In the genomic region with DNA sequence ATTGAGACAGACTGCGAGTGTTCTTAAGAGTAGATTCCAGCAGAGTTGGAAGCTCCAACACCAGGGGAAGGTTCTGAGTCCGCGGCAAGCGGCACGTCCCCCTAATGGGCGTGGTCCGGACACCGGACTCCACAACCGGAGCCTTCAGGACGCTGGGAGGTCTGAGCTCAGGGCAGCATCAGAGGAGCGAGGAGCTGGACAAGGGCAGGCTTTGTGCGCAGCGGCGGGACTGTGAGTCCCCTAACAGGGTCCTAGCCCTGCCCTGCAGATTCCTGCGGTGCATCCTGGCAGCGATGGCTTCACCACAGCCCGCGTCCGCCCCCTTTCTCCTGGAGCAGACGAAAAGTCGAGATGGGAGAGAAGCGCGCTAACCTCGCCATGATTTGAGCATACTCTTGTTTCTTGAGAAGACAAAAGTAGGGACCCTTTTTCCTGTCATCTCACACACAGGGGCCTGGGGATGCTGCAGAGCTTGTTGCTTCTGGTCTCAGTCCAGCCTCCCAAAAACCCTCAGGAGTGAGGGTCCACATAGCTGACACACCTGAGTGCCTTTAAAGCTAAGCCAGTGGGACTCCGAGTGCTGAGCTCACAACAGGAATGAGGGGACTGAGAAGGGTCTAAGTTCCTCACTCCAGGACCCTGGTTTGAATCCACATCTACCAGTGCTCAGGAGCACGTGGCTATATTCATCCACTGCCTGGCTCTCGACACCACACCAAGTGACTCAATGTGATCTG, we compare ENCODE assay signal across 8 mouse cellular contexts.
DNase-seq lines count a peak whose midpoint lies in the region; ATAC-seq and TF ChIP-seq lines count a peak whose summit lies in the region.

No protein-coding gene starts in this region.

- H3K27me3 ChIP-seq in ES-Bruce4 (ENCODE audit: control insufficient read depth, insufficient read depth, low read length, poor library complexity, severe bottlenecking): no peaks in the 10 kb centered on the region
- H3K27me3 ChIP-seq in embryonic facial prominence, embryonic 11.5 days (ENCODE audit: control insufficient read depth, insufficient read depth, low read length): no peaks in the 10 kb centered on the region
- peaks cover 3% of the 10 kb centered on the region; the same call in 1 of the 2 replicates for H3K27me3 ChIP-seq in hindbrain, embryonic 15.5 days
- H3K27me3 ChIP-seq in midbrain, embryonic 12.5 days: peaks cover 13% of the 10 kb centered on the region

- no peaks in the 10 kb centered on the region for H3K36me3 ChIP-seq in ES-Bruce4 (ENCODE audit: control insufficient read depth, insufficient read depth, low read length, poor library complexity, severe bottlenecking)
- no peaks in the 10 kb centered on the region for H3K36me3 ChIP-seq in embryonic facial prominence, embryonic 11.5 days (replicated peaks; ENCODE audit: control insufficient read depth, insufficient read depth, low read depth, low read length)
- no peaks in the 10 kb centered on the region for H3K36me3 ChIP-seq in hindbrain, embryonic 15.5 days
- no peaks in the 10 kb centered on the region for H3K36me3 ChIP-seq in midbrain, embryonic 12.5 days

- H3K9ac ChIP-seq in ES-Bruce4 (ENCODE audit: low read depth, poor library complexity, severe bottlenecking): no peak overlapping the region
- H3K9ac ChIP-seq in embryonic facial prominence, embryonic 11.5 days (replicated peaks; ENCODE audit: low read length): peak overlapping the region; percentile 60
- H3K9ac ChIP-seq in hindbrain, embryonic 15.5 days: peak overlapping the region; percentile 55
- H3K9ac ChIP-seq in midbrain, embryonic 12.5 days (replicated peaks): peak overlapping the region; percentile 46

- 3% methylated on average over 27 of the region's 27 CpGs for WGBS in embryonic facial prominence, embryonic 11.5 days
- WGBS in hindbrain, embryonic 15.5 days: 4% methylated on average over 26 of the region's 27 CpGs
- WGBS in midbrain, embryonic 12.5 days: 3% methylated on average over 27 of the region's 27 CpGs

- H3K4me1 ChIP-seq in ES-Bruce4 (ENCODE audit: control insufficient read depth, insufficient read depth, low read length): no peaks in the 10 kb centered on the region
- H3K4me1 ChIP-seq in embryonic facial prominence, embryonic 11.5 days (ENCODE audit: control insufficient read depth, insufficient read depth, low read length): no peaks in the 10 kb centered on the region
- H3K4me1 ChIP-seq in hindbrain, embryonic 15.5 days (replicated peaks): peaks cover 13% of the 10 kb centered on the region
- H3K4me1 ChIP-seq in midbrain, embryonic 12.5 days: peaks cover 9% of the 10 kb centered on the region

- peak; percentile 85 for DNase-seq in heart, adult 11 months
- no peak for DNase-seq in heart, adult 18-20 months
- DNase-seq in embryonic facial prominence, embryonic 11.5 days (ENCODE audit: low spot score): peak; percentile 79
- peak; percentile 27 to 53 for DNase-seq in urinary bladder, postnatal 36 days (ENCODE audit: low spot score in 2 of 2)
- DNase-seq in spleen, adult 18-20 months: no peak

- no peak overlapping the region for H3K27ac ChIP-seq in ES-Bruce4 (ENCODE audit: insufficient read depth, low read length)
- 0 out of 2 replicates have a peak overlapping the region, but pooled peaks have one; percentile 6 for H3K27ac ChIP-seq in embryonic facial prominence, embryonic 11.5 days (replicated peaks; ENCODE audit: low read depth, low read length)
- H3K27ac ChIP-seq in hindbrain, embryonic 15.5 days (replicated peaks): no peak overlapping the region
- no peak overlapping the region for H3K27ac ChIP-seq in midbrain, embryonic 12.5 days (replicated peaks)

- H3K9me3 ChIP-seq in ES-Bruce4 (replicated peaks; ENCODE audit: control insufficient read depth, insufficient read depth, low read length, poor library complexity, severe bottlenecking): no peaks in the 10 kb centered on the region
- H3K9me3 ChIP-seq in embryonic facial prominence, embryonic 11.5 days (replicated peaks; ENCODE audit: control insufficient read depth, low read length): no peaks in the 10 kb centered on the region
- H3K9me3 ChIP-seq in hindbrain, embryonic 15.5 days: no peaks in the 10 kb centered on the region
- H3K9me3 ChIP-seq in midbrain, embryonic 12.5 days: no peaks in the 10 kb centered on the region

- TF ChIP-seq EP300 in ES-Bruce4 (IDR thresholded peaks at IDR 0.05; ENCODE audit: insufficient read depth, low read depth, low read length): no peak

- H3K4me3 ChIP-seq in ES-Bruce4 (ENCODE audit: low read depth, low read length): peak overlapping the region; percentile 33
- peak overlapping the region; percentile 34 for H3K4me3 ChIP-seq in embryonic facial prominence, embryonic 11.5 days (ENCODE audit: low read depth, low read length)
- H3K4me3 ChIP-seq in hindbrain, embryonic 15.5 days: peak overlapping the region; percentile 45
- H3K4me3 ChIP-seq in midbrain, embryonic 12.5 days: peak overlapping the region; percentile 46

- TF ChIP-seq POLR2A in ES-Bruce4 (IDR thresholded peaks at IDR 0.05; ENCODE audit: insufficient read depth, low read length): no peak

- ATAC-seq in embryonic facial prominence, embryonic 11.5 days (replicated peaks; ENCODE audit: insufficient number of reproducible peaks, low FRiP score, low TSS enrichment, low read depth): peak; percentile 88
- peak; percentile 69 for ATAC-seq in hindbrain, embryonic 15.5 days (ENCODE audit: low FRiP score, low read depth)
- peak; percentile 85 for ATAC-seq in midbrain, embryonic 12.5 days (ENCODE audit: low FRiP score, low read depth)

- no peak for TF ChIP-seq CTCF in ES-Bruce4 (IDR thresholded peaks at IDR 0.05; ENCODE audit: low read depth, low read length)

- H3K4me2 ChIP-seq in embryonic facial prominence, embryonic 11.5 days (ENCODE audit: low read depth, low read length): peak overlapping the region; percentile 72
- H3K4me2 ChIP-seq in hindbrain, embryonic 15.5 days: peak overlapping the region; percentile 93
- H3K4me2 ChIP-seq in midbrain, embryonic 12.5 days (replicated peaks): peak overlapping the region; percentile 79

Comparison
In these comparisons a context has a peak if more than half of its experiments do, and no peak if none do; other contexts are left out.
1. DNase-seq: peak in heart, adult 11 months (single experiment), embryonic facial prominence, embryonic 11.5 days (single experiment) and urinary bladder, postnatal 36 days (2 of 2); none in heart, adult 18-20 months (0 of 2) and spleen, adult 18-20 months (0 of 2).
2. Peak in every context shown above with its lines, with median percentiles within 50 percentile points of each other: H3K4me3 ChIP-seq, ATAC-seq and H3K4me2 ChIP-seq.